ENCODE assay signal across 17 mouse cellular contexts in the genomic region with DNA sequence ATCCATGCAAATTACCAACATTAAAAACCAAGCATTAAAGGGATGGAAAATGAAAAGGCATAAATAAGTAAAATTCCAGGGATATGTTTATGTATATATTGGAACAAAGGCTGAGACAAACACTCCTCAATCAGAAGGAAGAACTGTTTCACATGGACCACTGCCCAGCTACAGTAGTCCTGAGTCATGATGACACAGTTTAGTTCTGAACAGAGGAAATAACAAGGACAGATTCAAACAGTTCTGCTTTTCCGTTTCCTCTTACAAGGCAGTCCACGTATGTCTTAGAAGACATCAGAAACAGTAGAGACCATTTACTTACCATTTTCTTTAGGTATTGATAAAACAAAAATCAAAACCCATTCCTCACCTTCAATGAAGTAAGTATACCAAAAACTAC. TPM values are rescaled to one million over a fixed set of nuclear protein-coding genes. Genes with fewer than 3 reads are reported as not detected.
DNase-seq lines count a peak whose midpoint lies in the region; ATAC-seq and TF ChIP-seq lines count a peak whose summit lies in the region.
"Had no signal": no experiment of that assay in that cellular context is flagged by ENCODE, and none has a peak within 500 bp of the region (broad histone marks: within the 10 kb centered on the region; RNA-seq: fewer than 3 reads in every experiment).

No protein-coding gene starts in this region.

- ATAC-seq in G1E (ENCODE audit: extremely low read depth, insufficient number of reproducible peaks, low FRiP score, poor library complexity, severe bottlenecking): peak; percentile 78
- ATAC-seq in megakaryocyte, adult 5-6 weeks (ENCODE audit: poor library complexity, severe bottlenecking): peak; percentile 100

- H3K4me3 ChIP-seq in left cerebral cortex, adult 2 months: no peak overlapping the region
- H3K4me3 ChIP-seq in G1E (ENCODE audit: low read depth, low read length): no peak overlapping the region
- no peak overlapping the region for H3K4me3 ChIP-seq in bone marrow macrophage, adult 2 months (ENCODE audit: insufficient read depth, low read length)
- H3K4me3 ChIP-seq: embryonic facial prominence, embryonic 12.5 days; gastrocnemius, adult 2 months; hindbrain, embryonic 15.5 days; liver, embryonic 13.5 days; myocyte had no signal

- intact Hi-C loops in left cerebral cortex, adult 2 months (cut with DNase I): loop anchor here (5.0 kb wide), 1 partner anchor 33 kb away; no protein-coding TSS in a partner anchor
- intact Hi-C loops in left cerebral cortex, postnatal 36 days (cut with DNase I): no loop called here

- no peaks in the 10 kb centered on the region for H3K27me3 ChIP-seq in G1E (ENCODE audit: insufficient read depth, low read length)
- H3K27me3 ChIP-seq: embryonic facial prominence, embryonic 12.5 days; hindbrain, embryonic 15.5 days; liver, embryonic 13.5 days had no signal

- no peak for TF ChIP-seq CTCF in left cerebral cortex, adult 2 months (IDR thresholded peaks at IDR 0.05)
- no peak for TF ChIP-seq CTCF in G1E (IDR thresholded peaks at IDR 0.05; ENCODE audit: low read depth, low read length)
- TF ChIP-seq CTCF in bone marrow macrophage, adult 2 months (IDR thresholded peaks at IDR 0.05; ENCODE audit: low read depth, low read length): no peak

- TF ChIP-seq POLR2A in bone marrow macrophage, adult 2 months (IDR thresholded peaks at IDR 0.05; ENCODE audit: borderline replicate concordance, low read depth, low read length): no peak

- H3K4me1 ChIP-seq in G1E (ENCODE audit: insufficient read depth, low read depth, low read length): peaks cover 2% of the 10 kb centered on the region
- H3K4me1 ChIP-seq in bone marrow macrophage, adult 2 months (ENCODE audit: control insufficient read depth, insufficient read depth, low read length): peaks cover 27% of the 10 kb centered on the region
- H3K4me1 ChIP-seq: embryonic facial prominence, embryonic 12.5 days; hindbrain, embryonic 15.5 days had no signal

- peaks cover 43% of the 10 kb centered on the region for H3K36me3 ChIP-seq in G1E (replicated peaks)

- H3K27ac ChIP-seq in left cerebral cortex, adult 2 months: peak overlapping the region; percentile 48; the same call in 1 of the 2 replicates
- peak overlapping the region; percentile 95 for H3K27ac ChIP-seq in bone marrow macrophage, adult 2 months (ENCODE audit: insufficient read depth, low read depth, low read length)
- H3K27ac ChIP-seq: embryonic facial prominence, embryonic 12.5 days; hindbrain, embryonic 15.5 days; liver, embryonic 13.5 days had no signal

- H3K9me3 ChIP-seq in G1E (replicated peaks): no peaks in the 10 kb centered on the region
- H3K9me3 ChIP-seq: embryonic facial prominence, embryonic 12.5 days; hindbrain, embryonic 15.5 days; liver, embryonic 13.5 days had no signal

- DNase-seq in left cerebral cortex, adult 2 months (ENCODE audit: extremely low spot score in 1 of 2, low spot score in 2 of 2): no peak
- DNase-seq in left cerebral cortex, postnatal 36 days (ENCODE audit: low spot score in 2 of 2): no peak
- no peak for DNase-seq in G1E (ENCODE audit: low spot score)
- no peak for DNase-seq in right cerebral cortex, postnatal 14 days
- no peak for DNase-seq in left cerebral cortex, adult 9 months (ENCODE audit: low spot score in 2 of 2)
- no peak for DNase-seq in embryo, embryonic 10.5 days (ENCODE audit: low spot score)
- DNase-seq: adrenal gland, adult 8-10 months; cerebellum, postnatal 14 days; gastrocnemius, adult 2 months; kidney, adult 11 months; liver, embryonic 13.5 days; thymus, postnatal 25 days had no signal

RNA-seq across cellular contexts. Expression of a gene that starts 22.4 kb away (rescaled TPM):
- 10 to 100 TPM; 13.6 to 14.5 TPM for total RNA-seq in left cerebral cortex, adult 2 months (2021)
- total RNA-seq in left cerebral cortex, postnatal 36 days (2021): 10 to 100 TPM; 13.6 to 14.8 TPM
- total RNA-seq in G1E (2014; fragmentation: Nextera tagmentation): 33.2 and 41.0 TPM in 2 replicates
- 38.6 and 39.6 TPM in 2 replicates for total RNA-seq in G1E (2017)
- 1.9 and 6.1 TPM in 2 replicates for polyA plus RNA-seq in G1E (2012)
- 30.5 and 37.8 TPM in 2 replicates for polyA plus RNA-seq in bone marrow macrophage, adult 2 months (2012; ENCODE audit: insufficient read depth, insufficient read length, missing spikeins)
- total RNA-seq in megakaryocyte, adult 5-6 weeks (2015): 17.1 and 17.6 TPM in 2 replicates
- total RNA-seq in megakaryocyte, adult 5-6 weeks (2017): 11.5 and 13.3 TPM in 2 replicates

RNA-seq across cellular contexts. Expression of a gene that starts 41.8 kb away (rescaled TPM):
- 10 to 100 TPM; 45.0 to 46.1 TPM for total RNA-seq in left cerebral cortex, adult 2 months (2021)
- 10 to 100 TPM; 43.5 to 52.4 TPM for total RNA-seq in left cerebral cortex, postnatal 36 days (2021)
- total RNA-seq in G1E (2014; fragmentation: Nextera tagmentation): 60.5 and 61.8 TPM in 2 replicates
- total RNA-seq in G1E (2017): 42.9 and 47.1 TPM in 2 replicates
- 0.64 and 0.68 TPM in 2 replicates for polyA plus RNA-seq in G1E (2012)
- 83.3 and 91.7 TPM in 2 replicates for polyA plus RNA-seq in bone marrow macrophage, adult 2 months (2012; ENCODE audit: insufficient read depth, insufficient read length, missing spikeins)
- total RNA-seq in megakaryocyte, adult 5-6 weeks (2015): 60.3 and 71.3 TPM in 2 replicates
- 69.3 and 70.1 TPM in 2 replicates for total RNA-seq in megakaryocyte, adult 5-6 weeks (2017)
